Mouse (Mus musculus): ENCODE data around the gene Nav2. TPM values are rescaled to one million over a fixed set of nuclear protein-coding genes. Genes with fewer than 3 reads are reported as not detected.
A peak's percentile ranks its signal among the peaks of the same experiment; 100 is the strongest.

The Nav2 gene
- polyA plus RNA-seq, 1 experiment from 2014 or later = 24.2 TPM

GRCm38 (mm10) chr7:49521976-49522375, 613.5 kb downstream of the Nav2 start:
- Histone ChIP-seq H3K9me3 (no peaks in the 10 kb centered on the region), H3K27ac (no peak overlapping the region), H3K4me2 (peak overlapping the region; percentile 50), H3K27me3 (no peaks in the 10 kb centered on the region; the same call in 1 of the 2 replicates), H3K36me3 (no peaks in the 10 kb centered on the region), H3K9ac (no peak overlapping the region), H3K4me3 (peak overlapping the region; percentile 23; the same call in 1 of the 2 replicates), H3K4me1 (replicated peaks) (peaks cover 51% of the 10 kb centered on the region)
- WGBS = 4% methylated on average over 9 of the region's 9 CpGs
- ATAC-seq (ENCODE audit: low FRiP score) = peak; percentile 11; the same call in 1 of the 2 replicates

- H3K36me3 ChIP-seq = no peaks in the 10 kb centered on the region
- H3K9ac ChIP-seq = no peak overlapping the region
- WGBS = 3% methylated on average over 24 of the region's 24 CpGs
- H3K4me3 ChIP-seq = peak overlapping the region; percentile 23
- H3K9me3 ChIP-seq = no peaks in the 10 kb centered on the region
- peak; percentile 47 for ATAC-seq (ENCODE audit: low FRiP score)
- H3K27me3 ChIP-seq = no peaks in the 10 kb centered on the region; the same call in 1 of the 2 replicates
- H3K4me1 ChIP-seq (replicated peaks) = peaks cover 55% of the 10 kb centered on the region
- H3K27ac ChIP-seq = no peak overlapping the region
- H3K4me2 ChIP-seq = peak overlapping the region; percentile 50
Measured at GRCm38 (mm10) chr7:49522411-49523114, 614.0 kb downstream of the Nav2 start.

GRCm38 (mm10) chr7:49523115-49523445, 614.6 kb downstream of the Nav2 start:
- WGBS = 23% methylated on average over 4 of the region's 4 CpGs
- Histone ChIP-seq H3K36me3 (no peaks in the 10 kb centered on the region), H3K4me3 (no peak overlapping the region; the same call in 1 of the 2 replicates), H3K4me1 (replicated peaks) (peaks cover 57% of the 10 kb centered on the region), H3K9me3 (no peaks in the 10 kb centered on the region), H3K27me3 (no peaks in the 10 kb centered on the region; the same call in 1 of the 2 replicates), H3K27ac (no peak overlapping the region), H3K9ac (no peak overlapping the region), H3K4me2 (peak overlapping the region; percentile 50)
- ATAC-seq (ENCODE audit: low FRiP score) = peak; percentile 22; the same call in 1 of the 2 replicates

- Histone ChIP-seq H3K36me3 (no peaks in the 10 kb centered on the region), H3K9ac (0 out of 2 replicates have a peak overlapping the region, but pooled peaks have one; percentile 24), H3K9me3 (no peaks in the 10 kb centered on the region), H3K4me1 (replicated peaks) (peaks cover 57% of the 10 kb centered on the region), H3K4me3 (no peak overlapping the region), H3K27ac (no peak overlapping the region), H3K4me2 (no peak overlapping the region), H3K27me3 (no peaks in the 10 kb centered on the region; the same call in 1 of the 2 replicates)
- no peak for ATAC-seq (ENCODE audit: low FRiP score)
- 29% methylated on average over 5 of the region's 5 CpGs for WGBS
Measured at GRCm38 (mm10) chr7:49523729-49524128, 615.2 kb downstream of the Nav2 start.

GRCm38 (mm10) chr7:49525348-49526100, 617.0 kb downstream of the Nav2 start:
- H3K27ac ChIP-seq = no peak overlapping the region
- no peaks in the 10 kb centered on the region; the same call in 1 of the 2 replicates for H3K27me3 ChIP-seq
- H3K9me3 ChIP-seq = no peaks in the 10 kb centered on the region
- H3K36me3 ChIP-seq = no peaks in the 10 kb centered on the region
- ATAC-seq (ENCODE audit: low FRiP score) = no peak
- no peak overlapping the region for H3K4me3 ChIP-seq
- H3K9ac ChIP-seq = no peak overlapping the region
- 64% methylated on average over 11 of the region's 11 CpGs for WGBS
- H3K4me1 ChIP-seq (replicated peaks) = peaks cover 53% of the 10 kb centered on the region
- no peak overlapping the region for H3K4me2 ChIP-seq

GRCm38 (mm10) chr7:49526101-49526499, 617.6 kb downstream of the Nav2 start:
- Histone ChIP-seq H3K36me3 (no peaks in the 10 kb centered on the region), H3K27me3 (no peaks in the 10 kb centered on the region; the same call in 1 of the 2 replicates), H3K4me3 (no peak overlapping the region), H3K9ac (no peak overlapping the region), H3K27ac (no peak overlapping the region), H3K4me2 (no peak overlapping the region), H3K9me3 (no peaks in the 10 kb centered on the region), H3K4me1 (replicated peaks) (peaks cover 47% of the 10 kb centered on the region)
- 85% methylated on average over 4 of the region's 4 CpGs for WGBS
- ATAC-seq (ENCODE audit: low FRiP score) = no peak

GRCm38 (mm10) chr7:49527495-49527894, 619.0 kb downstream of the Nav2 start:
- Histone ChIP-seq H3K27ac (no peak overlapping the region), H3K4me3 (no peak overlapping the region), H3K36me3 (no peaks in the 10 kb centered on the region), H3K9me3 (no peaks in the 10 kb centered on the region), H3K4me2 (no peak overlapping the region), H3K27me3 (no peaks in the 10 kb centered on the region), H3K4me1 (replicated peaks) (peaks cover 33% of the 10 kb centered on the region), H3K9ac (no peak overlapping the region)
- ATAC-seq (ENCODE audit: low FRiP score) = no peak
- WGBS = 10% methylated on average over 4 of the region's 4 CpGs

- 5% methylated on average over 4 of the region's 4 CpGs for WGBS
- Histone ChIP-seq H3K9ac (no peak overlapping the region), H3K27ac (no peak overlapping the region), H3K4me2 (no peak overlapping the region), H3K4me1 (replicated peaks) (peaks cover 29% of the 10 kb centered on the region), H3K36me3 (no peaks in the 10 kb centered on the region), H3K27me3 (no peaks in the 10 kb centered on the region), H3K4me3 (no peak overlapping the region), H3K9me3 (no peaks in the 10 kb centered on the region)
- ATAC-seq (ENCODE audit: low FRiP score) = no peak
Measured at GRCm38 (mm10) chr7:49527925-49528324, 619.4 kb downstream of the Nav2 start.

- Histone ChIP-seq H3K4me3 (no peak overlapping the region), H3K9me3 (no peaks in the 10 kb centered on the region), H3K27ac (no peak overlapping the region), H3K4me2 (no peak overlapping the region), H3K27me3 (no peaks in the 10 kb centered on the region), H3K9ac (no peak overlapping the region), H3K36me3 (no peaks in the 10 kb centered on the region), H3K4me1 (replicated peaks) (peaks cover 16% of the 10 kb centered on the region)
- ATAC-seq (ENCODE audit: low FRiP score) = no peak
- WGBS = 82% methylated on average over 2 of the region's 2 CpGs
Measured at GRCm38 (mm10) chr7:49529498-49529897, 621.0 kb downstream of the Nav2 start.

GRCm38 (mm10) chr7:49533571-49533970, 625.1 kb downstream of the Nav2 start:
- Histone ChIP-seq H3K36me3 (0 out of 2 replicates have a peak, but pooled peaks cover 5% of the 10 kb centered on the region), H3K4me2 (no peak overlapping the region), H3K27ac (no peak overlapping the region), H3K9ac (no peak overlapping the region), H3K4me1 (replicated peaks) (no peaks in the 10 kb centered on the region; the same call in 1 of the 2 replicates), H3K9me3 (no peaks in the 10 kb centered on the region), H3K4me3 (no peak overlapping the region), H3K27me3 (no peaks in the 10 kb centered on the region)
- 86% methylated on average over 8 of the region's 8 CpGs for WGBS
- no peak for ATAC-seq (ENCODE audit: low FRiP score)

GRCm38 (mm10) chr7:49534208-49534607, 625.7 kb downstream of the Nav2 start:
- Histone ChIP-seq H3K4me1 (replicated peaks) (no peaks in the 10 kb centered on the region; the same call in 1 of the 2 replicates), H3K36me3 (0 out of 2 replicates have a peak, but pooled peaks cover 5% of the 10 kb centered on the region), H3K27me3 (no peaks in the 10 kb centered on the region), H3K4me2 (no peak overlapping the region), H3K4me3 (no peak overlapping the region), H3K9ac (no peak overlapping the region), H3K27ac (no peak overlapping the region), H3K9me3 (no peaks in the 10 kb centered on the region)
- no peak for ATAC-seq (ENCODE audit: low FRiP score)
- 89% methylated on average over 6 of the region's 6 CpGs for WGBS

GRCm38 (mm10) chr7:49538360-49538759, 629.8 kb downstream of the Nav2 start:
- H3K27ac ChIP-seq = no peak overlapping the region
- 0 out of 2 replicates have a peak, but pooled peaks cover 5% of the 10 kb centered on the region for H3K36me3 ChIP-seq
- H3K9me3 ChIP-seq = no peaks in the 10 kb centered on the region
- no peak overlapping the region for H3K9ac ChIP-seq
- peaks cover 3% of the 10 kb centered on the region; the same call in 1 of the 2 replicates for H3K4me1 ChIP-seq (replicated peaks)
- no peaks in the 10 kb centered on the region for H3K27me3 ChIP-seq
- ATAC-seq (ENCODE audit: low FRiP score) = no peak
- 83% methylated on average over 5 of the region's 5 CpGs for WGBS
- H3K4me2 ChIP-seq = no peak overlapping the region
- H3K4me3 ChIP-seq = no peak overlapping the region

Measured in hindbrain, embryonic 13.5 days (tissue).